Mouse (Mus musculus): Measurements from ENCODE around the gene Zbtb6.

- TF ChIP-seq CTCF (IDR thresholded peaks at IDR 0.05; ENCODE audit: low read depth) (no peak), EP300 (IDR thresholded peaks at IDR 0.05; ENCODE audit: low read depth) (no peak)
These were observed 37.1 kb upstream of the Zbtb6 start for GRCm38 (mm10) chr2:37480039-37480438.
